Mouse (Mus musculus) CH12.LX (cell line): Measurements from ENCODE around the gene Rrnad1. TPM values are rescaled to one million over a fixed set of nuclear protein-coding genes. Genes with fewer than 3 reads are reported as not detected.
A peak's percentile ranks its signal among the peaks of the same experiment; 100 is the strongest.

Experiments
- DNase-seq: peaks from one replicate; pipeline ENCODE4 v3.0.0-alpha.2; 2013; ENCODE audit errors: extremely low read depth
- H3K27ac ChIP-seq: 2 replicates; pipeline ENCODE4 v1.5.1; 2012; ENCODE audit warnings: low read depth, mild to moderate bottlenecking, control low read depth, moderate library complexity; ENCODE audit not compliant: insufficient read depth
- H3K27me3 ChIP-seq: replicated peaks from 2 replicates; pipeline ENCODE3; 2012; ENCODE audit warnings: inconsistent platforms
- H3K36me3 ChIP-seq, 2 experiments: replicated peaks in 1 of 2; 2 replicates each; pipeline versions ENCODE3 to v1.6.1; 2012; ENCODE audit warnings: inconsistent platforms in 1 of 2, low read length in 1 of 2, mild to moderate bottlenecking in 1 of 2, mixed read lengths in 1 of 2, moderate library complexity in 1 of 2; ENCODE audit not compliant: control insufficient read depth in 1 of 2, insufficient read depth in 1 of 2
- H3K4me1 ChIP-seq, 2 experiments: 2 replicates each; pipeline ENCODE4 v1.6.1; 2012; ENCODE audit warnings: inconsistent platforms in 1 of 2, moderate library complexity in 1 of 2; ENCODE audit not compliant: insufficient read depth in 2 of 2, control insufficient read depth in 1 of 2
- H3K4me2 ChIP-seq: 2 replicates; pipeline ENCODE4 v1.6.1; 2012; ENCODE audit warnings: low read depth, mild to moderate bottlenecking, control low read depth; ENCODE audit not compliant: poor library complexity, insufficient read depth, severe bottlenecking
- H3K4me3 ChIP-seq, 3 experiments: fragments of 150-350 bp in 1 of 3; sonication (generic) in 1 of 3; replicated peaks in 1 of 3; 2 replicates each; pipeline versions ENCODE3 to v1.5.1; 2011 to 2012; ENCODE audit warnings: low read depth in 2 of 3, low read length in 2 of 3, mild to moderate bottlenecking in 2 of 3, moderate library complexity in 2 of 3, control low read depth in 1 of 3, improper control_type of control experiment in 1 of 3, inconsistent platforms in 1 of 3, mixed read lengths in 1 of 3; ENCODE audit not compliant: poor library complexity in 1 of 3
- H3K79me2 ChIP-seq: replicated peaks from 2 replicates; pipeline ENCODE4 v1.6.1; 2012; ENCODE audit warnings: mild to moderate bottlenecking, moderate library complexity; ENCODE audit not compliant: control insufficient read depth, poor library complexity, insufficient read depth, severe bottlenecking; ENCODE audit errors: extremely low read depth
- H3K9ac ChIP-seq: 2 replicates; pipeline ENCODE4 v1.6.1; 2012; ENCODE audit warnings: low read depth, mild to moderate bottlenecking, control low read depth, moderate library complexity; ENCODE audit not compliant: insufficient read depth
- H3K9me3 ChIP-seq: replicated peaks from 2 replicates; pipeline ENCODE3; 2012; ENCODE audit warnings: low read length, inconsistent platforms, mixed read lengths
- BHLHE40 ChIP-seq: IDR thresholded peaks from 2 replicates; pipeline ENCODE4 v1.6.1; 2011; ENCODE audit warnings: mild to moderate bottlenecking, low read depth, low read length, improper control_type of control experiment
- CHD1 ChIP-seq: IDR thresholded peaks from 2 replicates; pipeline ENCODE4 v1.6.1; 2012; ENCODE audit warnings: low read depth, low read length, improper control_type of control experiment, inconsistent platforms
- CHD2 ChIP-seq: IDR thresholded peaks from 2 replicates; pipeline ENCODE4 v1.6.1; 2011; ENCODE audit warnings: low read length, improper control_type of control experiment
- CTCF ChIP-seq, 2 experiments: IDR thresholded peaks in 1 of 2; conservative IDR thresholded peaks in 1 of 2; 2 replicates each; pipeline ENCODE4 v1.5.1; 2011 to 2012; ENCODE audit warnings: low read depth in 2 of 2, low read length in 2 of 2, improper control_type of control experiment in 1 of 2, inconsistent platforms in 1 of 2, mild to moderate bottlenecking in 1 of 2, moderate library complexity in 1 of 2
- E2F4 ChIP-seq: IDR thresholded peaks from 2 replicates; pipeline ENCODE4 v1.6.1; 2011; ENCODE audit warnings: low read depth, low read length, improper control_type of control experiment; ENCODE audit not compliant: insufficient replicate concordance
- ELF1 ChIP-seq: IDR thresholded peaks from 2 replicates; pipeline ENCODE4 v1.6.1; 2014; ENCODE audit warnings: low read depth, mild to moderate bottlenecking, inconsistent platforms, low read length, improper control_type of control experiment
- EP300 ChIP-seq: IDR thresholded peaks from 2 replicates; pipeline ENCODE4 v1.6.1; 2011; ENCODE audit warnings: low read length, improper control_type of control experiment
- ETS1 ChIP-seq: conservative IDR thresholded peaks from 2 replicates; pipeline ENCODE4 v1.6.1; 2012; ENCODE audit warnings: low read depth, mild to moderate bottlenecking, inconsistent platforms, low read length, improper control_type of control experiment, moderate library complexity
- GABPA ChIP-seq: IDR thresholded peaks from 2 replicates; pipeline ENCODE4 v1.6.1; 2012; ENCODE audit warnings: low read depth, low read length, improper control_type of control experiment, inconsistent platforms; ENCODE audit not compliant: insufficient replicate concordance
- HCFC1 ChIP-seq: IDR thresholded peaks from 2 replicates; pipeline ENCODE4 v1.6.1; 2012; ENCODE audit warnings: low read depth, mild to moderate bottlenecking, inconsistent platforms, low read length, improper control_type of control experiment
- IRF4 ChIP-seq: IDR thresholded peaks from 2 replicates; pipeline ENCODE4 v1.6.1; 2014; ENCODE audit warnings: low read depth, mild to moderate bottlenecking, inconsistent platforms, low read length, improper control_type of control experiment
- JUN ChIP-seq: IDR thresholded peaks from 2 replicates; pipeline ENCODE4 v1.6.1; 2011; ENCODE audit warnings: low read depth, mild to moderate bottlenecking, low read length, improper control_type of control experiment, moderate library complexity; ENCODE audit not compliant: insufficient read depth
- JUND ChIP-seq: conservative IDR thresholded peaks from 2 replicates; pipeline ENCODE4 v1.6.1; 2011; ENCODE audit warnings: low read depth, low read length, improper control_type of control experiment
- KAT2A ChIP-seq: IDR thresholded peaks from 2 replicates; pipeline ENCODE4 v1.6.1; 2012; ENCODE audit warnings: low read length, improper control_type of control experiment, inconsistent platforms; ENCODE audit not compliant: insufficient replicate concordance
- MAFK ChIP-seq: IDR thresholded peaks from 2 replicates; pipeline ENCODE4 v1.6.1; 2011; ENCODE audit warnings: low read length, improper control_type of control experiment; ENCODE audit not compliant: insufficient replicate concordance
- MAX ChIP-seq: IDR thresholded peaks from 2 replicates; pipeline ENCODE4 v1.6.1; 2011; ENCODE audit warnings: low read length, improper control_type of control experiment
- MAZ ChIP-seq: IDR thresholded peaks from 2 replicates; pipeline ENCODE4 v1.6.1; 2012; ENCODE audit warnings: low read depth, mild to moderate bottlenecking, inconsistent platforms, low read length, improper control_type of control experiment, moderate library complexity
- MEF2A ChIP-seq: IDR thresholded peaks from 2 replicates; pipeline ENCODE4 v1.6.1; 2014; ENCODE audit warnings: low read depth, mild to moderate bottlenecking, inconsistent platforms, low read length, improper control_type of control experiment, borderline replicate concordance
- MXI1 ChIP-seq: IDR thresholded peaks from 2 replicates; pipeline ENCODE4 v1.6.1; 2011; ENCODE audit warnings: mild to moderate bottlenecking, low read depth, low read length, improper control_type of control experiment
- MYC ChIP-seq: IDR thresholded peaks from 2 replicates; pipeline ENCODE4 v1.6.1; 2011; ENCODE audit warnings: low read depth, mild to moderate bottlenecking, improper control_type of control experiment, low read length
- NELFE ChIP-seq: IDR thresholded peaks from 2 replicates; pipeline ENCODE4 v1.6.1; 2011; ENCODE audit warnings: low read depth, low read length, improper control_type of control experiment
- NRF1 ChIP-seq: IDR thresholded peaks from 2 replicates; pipeline ENCODE4 v1.6.1; 2014; ENCODE audit warnings: low read depth, mild to moderate bottlenecking, inconsistent platforms, low read length, improper control_type of control experiment, moderate library complexity
- PAX5 ChIP-seq: IDR thresholded peaks from 2 replicates; pipeline ENCODE4 v1.6.1; 2012; ENCODE audit warnings: low read length, inconsistent platforms, mixed read lengths
- POLR2A ChIP-seq: IDR thresholded peaks from 2 replicates; pipeline ENCODE4 v1.6.1; 2011; ENCODE audit warnings: low read depth, mild to moderate bottlenecking, improper control_type of control experiment, low read length
- POLR2AphosphoS2 ChIP-seq: IDR thresholded peaks from 2 replicates; pipeline ENCODE4 v1.6.1; 2011; ENCODE audit warnings: low read depth, low read length, improper control_type of control experiment
- RAD21 ChIP-seq: IDR thresholded peaks from 2 replicates; pipeline ENCODE4 v1.6.1; 2011; ENCODE audit warnings: low read depth, mild to moderate bottlenecking, low read length, improper control_type of control experiment, moderate library complexity
- RCOR1 ChIP-seq: conservative IDR thresholded peaks from 2 replicates; pipeline ENCODE4 v1.6.1; 2012; ENCODE audit warnings: low read depth, mild to moderate bottlenecking, inconsistent platforms, low read length, improper control_type of control experiment
- SIN3A ChIP-seq: IDR thresholded peaks from 2 replicates; pipeline ENCODE4 v1.6.1; 2012; ENCODE audit warnings: low read length, improper control_type of control experiment, inconsistent platforms
- SMC3 ChIP-seq: IDR thresholded peaks from 2 replicates; pipeline ENCODE4 v1.6.1; 2011; ENCODE audit warnings: low read depth, low read length, improper control_type of control experiment
- TBP ChIP-seq: conservative IDR thresholded peaks from 2 replicates; pipeline ENCODE4 v1.6.1; 2011; ENCODE audit warnings: low read depth, low read length, improper control_type of control experiment
- TCF12 ChIP-seq: IDR thresholded peaks from 2 replicates; pipeline ENCODE4 v1.6.1; 2014; ENCODE audit warnings: low read depth, mild to moderate bottlenecking, inconsistent platforms, low read length, improper control_type of control experiment
- UBTF ChIP-seq: IDR thresholded peaks from 2 replicates; pipeline ENCODE4 v1.6.1; 2012; ENCODE audit warnings: low read depth, mild to moderate bottlenecking, inconsistent platforms, low read length, improper control_type of control experiment, moderate library complexity
- USF1 ChIP-seq: IDR thresholded peaks from 2 replicates; pipeline ENCODE4 v1.6.1; 2014; ENCODE audit warnings: low read depth, mild to moderate bottlenecking, inconsistent platforms, low read length, improper control_type of control experiment
- USF2 ChIP-seq: conservative IDR thresholded peaks from 2 replicates; pipeline ENCODE4 v1.6.1; 2011; ENCODE audit warnings: low read depth, low read length, improper control_type of control experiment
- ZC3H11A ChIP-seq: IDR thresholded peaks from 2 replicates; pipeline ENCODE4 v1.6.1; 2012; ENCODE audit warnings: low read depth, mild to moderate bottlenecking, inconsistent platforms, low read length, improper control_type of control experiment
- ZKSCAN1 ChIP-seq: IDR thresholded peaks from 2 replicates; pipeline ENCODE4 v1.6.1; 2012; ENCODE audit warnings: low read depth, inconsistent platforms, low read length, improper control_type of control experiment, borderline replicate concordance
- ZMIZ1 ChIP-seq: IDR thresholded peaks from 2 replicates; pipeline ENCODE4 v1.6.1; 2012; ENCODE audit warnings: low read depth, mild to moderate bottlenecking, inconsistent platforms, low read length, improper control_type of control experiment
- ZNF384 ChIP-seq: IDR thresholded peaks from 2 replicates; pipeline ENCODE4 v1.6.1; 2012; ENCODE audit warnings: low read depth, low read length, improper control_type of control experiment, inconsistent platforms
- dilution Hi-C: fragments of 300-500 bp; cut with MboI; formaldehyde crosslinking; loops from 2 replicates; pipeline ENCODE4 v1.14.3; 2020; ENCODE audit warnings: low sequenced_read_pairs; ENCODE audit not compliant: extremely low pct_unique_long_range_greater_than_20kb, extremely low pct_ligation_motif_present
- in situ Hi-C: fragments of 300-500 bp; cut with MboI; formaldehyde crosslinking; loops from 3 replicates; pipeline ENCODE4 v1.14.3; 2019; ENCODE audit warnings: low sequenced_read_pairs, low pct_ligation_motif_present, low pct_unique_long_range_greater_than_20kb, mixed read lengths
- polyA plus RNA-seq: library from polyadenylated mRNA; unstranded; fragments of >175 nt; gene quantifications from 2 replicates; pipeline ENCODE4 v1.2.1, GENCODE M21; 2012; ENCODE audit warnings: low read depth; ENCODE audit not compliant: insufficient read length
- total RNA-seq, 2 experiments: library from RNA; depleted of rRNA; stranded (reverse); fragments of 300-350 nt in 1 of 2; fragments of >200 nt in 1 of 2; gene quantifications; 2 replicates each; pipeline ENCODE4 v1.2.3; 2012 to 2014

Gene Rrnad1
- total and polyA plus RNA-seq, 3 experiments = 8.0 to 12.5 (median 11.4) TPM

- Histone ChIP-seq H3K9me3 (no peaks in the 10 kb centered on the region), H3K27me3 (no peaks in the 10 kb centered on the region), H3K9ac (peak within 1 kb of the TSS; percentile 75), H3K27ac (peak within 1 kb of the TSS; percentile 58), H3K4me1 (peaks cover 12 to 44% of the 10 kb centered on the region in 2 experiments), H3K4me3 (peak within 1 kb of the TSS; percentile 71 to 99 (median 91)), H3K36me3 (peaks cover 0 to 3% of the 10 kb centered on the region in 2 experiments), H3K79me2 (peaks cover 47% of the 10 kb centered on the region), H3K4me2 (peak within 1 kb of the TSS; percentile 91)
- TF ChIP-seq CHD2 (no peak), KAT2A (peak; percentile 58; the same call in 1 of the 2 replicates), ETS1 (0 out of 2 replicates have a peak, but pooled peaks have one; percentile 34), POLR2AphosphoS2 (no peak), USF1 (peak; percentile 67), USF2 (peak; percentile 59), ELF1 (peak; percentile 42; the same call in 1 of the 2 replicates), E2F4 (no peak), ZKSCAN1 (no peak), HCFC1 (peak; percentile 91), MXI1 (peak; percentile 94), ZC3H11A (no peak), RAD21 (no peak), GABPA (no peak; the same call in 1 of the 2 replicates), IRF4 (peak; percentile 52), TCF12 (no peak; the same call in none of the 2 replicates), UBTF (0 out of 2 replicates have a peak, but pooled peaks have one; percentile 2), MAX (peak; percentile 97), ZNF384 (no peak), RCOR1 (no peak), POLR2A (peak; percentile 73), EP300 (no peak), NRF1 (0 out of 2 replicates have a peak, but pooled peaks have one; percentile 24), CHD1 (no peak), NELFE (peak; percentile 32; the same call in 1 of the 2 replicates), JUN (no peak), CTCF (conservative IDR thresholded peaks at IDR 0.05 in 1 of 2, IDR thresholded peaks at IDR 0.05 in 1 of 2; ENCODE audit: low read depth in 2 of 2, low read length in 2 of 2) (no peak), MYC (peak; percentile 97), MAFK (no peak), ZMIZ1 (peak; percentile 33; the same call in 1 of the 2 replicates), MAZ (peak; percentile 97; the same call in 1 of the 2 replicates), TBP (no peak), SMC3 (no peak), MEF2A (peak; percentile 68; the same call in 1 of the 2 replicates), SIN3A (peak; percentile 99), JUND (no peak), BHLHE40 (peak; percentile 99), PAX5 (no peak)
- dilution Hi-C loops (no loop called here), in situ Hi-C loops (no loop called here)
- peak; percentile 91 for DNase-seq
Observed at GRCm38 (mm10) chr3:87905880-87906485, 24.5 kb downstream of the Rrnad1 start, which contains the start of gene Hdgf. Gene Hdgf, plus strand, starts transcription at chr3:87906321.
